Mouse (Mus musculus): ENCODE measurements around the gene Yif1b. TPM values are rescaled to one million over a fixed set of nuclear protein-coding genes. Genes with fewer than 3 reads are reported as not detected.

Yif1b gene
- polyA plus RNA-seq, 1 experiment from 2014 or later, result 87.3 TPM

GRCm38 (mm10) chr7:29281201-29282073 is 43.3 kb downstream of the Yif1b start, which contains the start of gene Spint2:
Spint2 (minus strand) TSS chr7:29281912.
- Histone ChIP-seq H3K27me3 (ENCODE audit: control insufficient read depth, insufficient read depth, low read length) (peaks cover 22% of the 10 kb centered on the region), H3K4me2 (ENCODE audit: low read depth) (peak within 1 kb of the TSS; percentile 99), H3K9ac (ENCODE audit: low read length) (peak within 1 kb of the TSS; percentile 64), H3K36me3 (ENCODE audit: control insufficient read depth, insufficient read depth, low read length) (no peaks in the 10 kb centered on the region), H3K4me3 (ENCODE audit: low read depth, low read length) (peak within 1 kb of the TSS; percentile 49), H3K9me3 (ENCODE audit: control insufficient read depth, low read length) (no peaks in the 10 kb centered on the region), H3K4me1 (ENCODE audit: control insufficient read depth, insufficient read depth, low read length) (peaks cover 7% of the 10 kb centered on the region), H3K27ac (ENCODE audit: low read depth, low read length) (no peak within 1 kb of the TSS)
- under 1% methylated on average over 80 of the region's 80 CpGs for WGBS
- DNase-seq (ENCODE audit: low spot score) (peak; percentile 63), ATAC-seq (ENCODE audit: insufficient read depth, low FRiP score, low TSS enrichment) (no peak; the same call in 1 of the 2 replicates)

GRCm38 (mm10) chr7:29282074-29282554 is 44.0 kb downstream of the Yif1b start:
- no peak for DNase-seq (ENCODE audit: low spot score)
- Histone ChIP-seq H3K4me3 (ENCODE audit: low read depth, low read length) (peak overlapping the region; percentile 49), H3K4me2 (ENCODE audit: low read depth) (peak overlapping the region; percentile 99), H3K4me1 (ENCODE audit: control insufficient read depth, insufficient read depth, low read length) (peaks cover 7% of the 10 kb centered on the region), H3K9me3 (ENCODE audit: control insufficient read depth, low read length) (no peaks in the 10 kb centered on the region), H3K27ac (ENCODE audit: low read depth, low read length) (no peak overlapping the region), H3K9ac (ENCODE audit: low read length) (peak overlapping the region; percentile 64), H3K36me3 (ENCODE audit: control insufficient read depth, insufficient read depth, low read length) (no peaks in the 10 kb centered on the region), H3K27me3 (ENCODE audit: control insufficient read depth, insufficient read depth, low read length) (peaks cover 22% of the 10 kb centered on the region)
- no peak; the same call in 1 of the 2 replicates for ATAC-seq (ENCODE audit: insufficient read depth, low FRiP score, low TSS enrichment)
- 11% methylated on average over 21 of the region's 21 CpGs for WGBS

- Histone ChIP-seq H3K36me3 (ENCODE audit: control insufficient read depth, insufficient read depth, low read length) (no peaks in the 10 kb centered on the region), H3K4me1 (ENCODE audit: control insufficient read depth, insufficient read depth, low read length) (peaks cover 8% of the 10 kb centered on the region), H3K9me3 (ENCODE audit: control insufficient read depth, low read length) (no peaks in the 10 kb centered on the region), H3K4me3 (ENCODE audit: low read depth, low read length) (no peak overlapping the region), H3K27ac (ENCODE audit: low read depth, low read length) (no peak overlapping the region), H3K4me2 (ENCODE audit: low read depth) (no peak overlapping the region), H3K9ac (ENCODE audit: low read length) (no peak overlapping the region), H3K27me3 (ENCODE audit: control insufficient read depth, insufficient read depth, low read length) (peaks cover 22% of the 10 kb centered on the region)
- 89% methylated on average over 4 of the region's 4 CpGs for WGBS
- DNase-seq (ENCODE audit: low spot score), result no peak
- no peak for ATAC-seq (ENCODE audit: insufficient read depth, low FRiP score, low TSS enrichment)
Observed at GRCm38 (mm10) chr7:29283876-29284275, 45.7 kb downstream of the Yif1b start.

GRCm38 (mm10) chr7:29284523-29284922 is 46.4 kb downstream of the Yif1b start:
- H3K36me3 ChIP-seq (ENCODE audit: control insufficient read depth, insufficient read depth, low read length), result no peaks in the 10 kb centered on the region
- no peak for DNase-seq (ENCODE audit: low spot score)
- no peak overlapping the region for H3K27ac ChIP-seq (ENCODE audit: low read depth, low read length)
- peaks cover 22% of the 10 kb centered on the region for H3K27me3 ChIP-seq (ENCODE audit: control insufficient read depth, insufficient read depth, low read length)
- no peak overlapping the region for H3K4me3 ChIP-seq (ENCODE audit: low read depth, low read length)
- WGBS, result 96% methylated on average over 6 of the region's 6 CpGs
- no peak for ATAC-seq (ENCODE audit: insufficient read depth, low FRiP score, low TSS enrichment)
- H3K9me3 ChIP-seq (ENCODE audit: control insufficient read depth, low read length), result no peaks in the 10 kb centered on the region
- H3K9ac ChIP-seq (ENCODE audit: low read length), result no peak overlapping the region
- H3K4me2 ChIP-seq (ENCODE audit: low read depth), result no peak overlapping the region
- peaks cover 11% of the 10 kb centered on the region for H3K4me1 ChIP-seq (ENCODE audit: control insufficient read depth, insufficient read depth, low read length)

- 84% methylated on average over 7 of the region's 7 CpGs for WGBS
- ATAC-seq (ENCODE audit: insufficient read depth, low FRiP score, low TSS enrichment) (no peak), DNase-seq (ENCODE audit: low spot score) (no peak)
- Histone ChIP-seq H3K4me3 (ENCODE audit: low read depth, low read length) (no peak overlapping the region), H3K9me3 (ENCODE audit: control insufficient read depth, low read length) (no peaks in the 10 kb centered on the region), H3K4me1 (ENCODE audit: control insufficient read depth, insufficient read depth, low read length) (peaks cover 23% of the 10 kb centered on the region), H3K27ac (ENCODE audit: low read depth, low read length) (no peak overlapping the region), H3K4me2 (ENCODE audit: low read depth) (no peak overlapping the region), H3K36me3 (ENCODE audit: control insufficient read depth, insufficient read depth, low read length) (no peaks in the 10 kb centered on the region), H3K9ac (ENCODE audit: low read length) (no peak overlapping the region), H3K27me3 (ENCODE audit: control insufficient read depth, insufficient read depth, low read length) (peaks cover 4% of the 10 kb centered on the region)
Observed at GRCm38 (mm10) chr7:29287481-29287880, 49.4 kb downstream of the Yif1b start.

GRCm38 (mm10) chr7:29288079-29288478 is 50.0 kb downstream of the Yif1b start:
- WGBS, result 81% methylated on average over 2 of the region's 2 CpGs
- Histone ChIP-seq H3K27me3 (ENCODE audit: control insufficient read depth, insufficient read depth, low read length) (no peaks in the 10 kb centered on the region), H3K4me1 (ENCODE audit: control insufficient read depth, insufficient read depth, low read length) (peaks cover 29% of the 10 kb centered on the region)

GRCm38 (mm10) chr7:29288942-29289638 is 51.0 kb downstream of the Yif1b start, which contains the start of gene Ppp1r14a:
Ppp1r14a (plus strand) TSS chr7:29289308.
- H3K9me3 ChIP-seq (ENCODE audit: control insufficient read depth, low read length), result no peaks in the 10 kb centered on the region
- peak within 1 kb of the TSS; percentile 70 for H3K9ac ChIP-seq (ENCODE audit: low read length)
- DNase-seq (ENCODE audit: low spot score) (peak; percentile 83), ATAC-seq (ENCODE audit: insufficient read depth, low FRiP score, low TSS enrichment) (0 out of 2 replicates have a peak, but pooled peaks have one; percentile 29)
- H3K4me3 ChIP-seq (ENCODE audit: low read depth, low read length), result peak within 1 kb of the TSS; percentile 46
- peaks cover 39% of the 10 kb centered on the region for H3K4me1 ChIP-seq (ENCODE audit: control insufficient read depth, insufficient read depth, low read length)
- no peaks in the 10 kb centered on the region for H3K36me3 ChIP-seq (ENCODE audit: control insufficient read depth, insufficient read depth, low read length)
- under 1% methylated on average over 51 of the region's 59 CpGs for WGBS
- peak within 1 kb of the TSS; percentile 73 for H3K27ac ChIP-seq (ENCODE audit: low read depth, low read length)
- H3K27me3 ChIP-seq (ENCODE audit: control insufficient read depth, insufficient read depth, low read length), result no peaks in the 10 kb centered on the region
- H3K4me2 ChIP-seq (ENCODE audit: low read depth), result peak within 1 kb of the TSS; percentile 69

More at GRCm38 (mm10) chr7:29288079-29288478, 50.0 kb downstream of the Yif1b start:
- H3K27ac ChIP-seq (ENCODE audit: low read depth, low read length), result no peak overlapping the region
- H3K36me3 ChIP-seq (ENCODE audit: control insufficient read depth, insufficient read depth, low read length), result no peaks in the 10 kb centered on the region
- no peaks in the 10 kb centered on the region for H3K9me3 ChIP-seq (ENCODE audit: control insufficient read depth, low read length)
- no peak overlapping the region for H3K9ac ChIP-seq (ENCODE audit: low read length)
- DNase-seq (ENCODE audit: low spot score), result no peak
- H3K4me3 ChIP-seq (ENCODE audit: low read depth, low read length), result no peak overlapping the region
- H3K4me2 ChIP-seq (ENCODE audit: low read depth), result no peak overlapping the region
- ATAC-seq (ENCODE audit: insufficient read depth, low FRiP score, low TSS enrichment), result no peak

GRCm38 (mm10) chr7:29289856-29290255 is 51.7 kb downstream of the Yif1b start:
- peaks cover 40% of the 10 kb centered on the region for H3K4me1 ChIP-seq (ENCODE audit: control insufficient read depth, insufficient read depth, low read length)
- H3K27ac ChIP-seq (ENCODE audit: low read depth, low read length), result peak overlapping the region; percentile 73; the same call in 1 of the 2 replicates
- H3K27me3 ChIP-seq (ENCODE audit: control insufficient read depth, insufficient read depth, low read length), result no peaks in the 10 kb centered on the region
- H3K4me3 ChIP-seq (ENCODE audit: low read depth, low read length), result peak overlapping the region; percentile 46
- H3K36me3 ChIP-seq (ENCODE audit: control insufficient read depth, insufficient read depth, low read length), result no peaks in the 10 kb centered on the region
- WGBS, result 81% methylated on average over 6 of the region's 6 CpGs
- ATAC-seq (ENCODE audit: insufficient read depth, low FRiP score, low TSS enrichment) (no peak), DNase-seq (ENCODE audit: low spot score) (no peak)
- peak overlapping the region; percentile 70 for H3K9ac ChIP-seq (ENCODE audit: low read length)
- no peaks in the 10 kb centered on the region for H3K9me3 ChIP-seq (ENCODE audit: control insufficient read depth, low read length)
- H3K4me2 ChIP-seq (ENCODE audit: low read depth), result peak overlapping the region; percentile 69

Data from neural tube, embryonic 11.5 days (tissue).